Mouse (Mus musculus) ES-Bruce4 (cell line): ENCODE results near the gene Sept8.

Source experiments
- CTCF ChIP-seq: IDR thresholded peaks from one replicate; pipeline ENCODE4 v1.8.1; 2011; ENCODE audit warnings: low read depth, low read length
- EP300 ChIP-seq: IDR thresholded peaks from 2 replicates; pipeline ENCODE4 v1.6.1; 2011; ENCODE audit warnings: low read depth, low read length; ENCODE audit not compliant: insufficient read depth

- TF ChIP-seq EP300: no peak
- no peak for TF ChIP-seq CTCF
Observed at GRCm38 (mm10) chr11:53540394-53540793, 21.3 kb downstream of the Sept8 start.
